Mouse (Mus musculus): ENCODE measurements at regions not wholly inside any gene's neighbourhood (a gene's known extent, or its start where the extent isn't known, plus 50 kb on each side); places are given as distances from the start of the nearest gene placed in this dataset.

DNA sequence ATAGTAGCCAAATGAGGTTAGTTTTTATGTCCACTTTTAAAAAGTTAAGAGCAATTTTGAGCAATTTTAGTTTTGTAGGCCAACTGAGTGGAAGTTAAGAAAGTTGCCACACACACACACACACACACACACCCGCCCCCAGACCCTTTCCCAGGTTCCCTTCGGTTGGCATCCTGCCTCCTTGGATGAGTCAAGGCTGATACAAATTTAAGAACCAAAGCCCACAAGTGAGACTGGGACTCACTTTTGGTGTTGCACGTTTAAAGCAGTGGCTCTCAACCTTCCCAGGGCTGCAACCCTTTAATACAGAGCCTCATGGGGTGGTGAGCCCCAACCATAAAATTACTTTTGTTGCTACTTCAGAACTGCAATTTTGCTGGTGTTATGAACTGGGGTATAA is 70.4 kb downstream of the Tmem30b start:
- Histone ChIP-seq H3K9ac (ENCODE audit: low read depth, low read length) (no peak overlapping the region), H3K4me3 (ENCODE audit: low read depth, low read length) (no peak overlapping the region), H3K27ac (ENCODE audit: low read length) (no peak overlapping the region), H3K36me3 (ENCODE audit: control insufficient read depth, insufficient read depth, low read length) (no peaks in the 10 kb centered on the region), H3K4me2 (ENCODE audit: low read length) (no peak overlapping the region), H3K9me3 (replicated peaks; ENCODE audit: control insufficient read depth, low read length, poor library complexity, severe bottlenecking) (no peaks in the 10 kb centered on the region), H3K27me3 (ENCODE audit: control insufficient read depth, insufficient read depth, low read depth, low read length) (no peaks in the 10 kb centered on the region), H3K4me1 (ENCODE audit: control insufficient read depth, insufficient read depth, low read length) (no peaks in the 10 kb centered on the region)
- ATAC-seq, result no peak
- WGBS, result 76% methylated on average over 3 of the region's 3 CpGs

DNA sequence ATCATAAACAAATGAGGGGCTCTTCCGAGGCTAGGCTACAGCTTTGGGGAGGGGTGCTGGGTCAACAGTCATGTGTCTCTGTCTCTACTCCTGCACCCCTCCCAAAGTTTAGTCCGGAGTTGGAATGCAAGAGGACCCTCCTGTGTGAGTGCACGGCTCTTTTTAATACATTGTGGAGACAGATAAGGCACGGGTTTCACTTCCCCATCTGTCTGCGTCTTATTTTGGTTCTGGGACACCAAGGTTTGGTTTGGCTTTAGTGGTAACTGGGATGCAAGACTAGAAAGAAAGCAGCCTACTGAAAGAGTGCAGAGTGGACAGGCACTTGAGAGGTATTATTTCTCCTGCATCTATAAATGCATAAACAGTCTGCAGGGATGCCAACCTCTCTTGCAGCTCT is 71.2 kb downstream of the Tmem30b start:
- ATAC-seq, result no peak
- 74% methylated on average over 5 of the region's 5 CpGs for WGBS
- no peaks in the 10 kb centered on the region for H3K9me3 ChIP-seq (replicated peaks; ENCODE audit: control insufficient read depth, low read length, poor library complexity, severe bottlenecking)
- H3K27me3 ChIP-seq (ENCODE audit: control insufficient read depth, insufficient read depth, low read depth, low read length), result no peaks in the 10 kb centered on the region
- H3K4me3 ChIP-seq (ENCODE audit: low read depth, low read length), result no peak overlapping the region
- no peak overlapping the region for H3K27ac ChIP-seq (ENCODE audit: low read length)
- no peaks in the 10 kb centered on the region for H3K4me1 ChIP-seq (ENCODE audit: control insufficient read depth, insufficient read depth, low read length)
- no peak overlapping the region for H3K9ac ChIP-seq (ENCODE audit: low read depth, low read length)
- no peak overlapping the region for H3K4me2 ChIP-seq (ENCODE audit: low read length)
- H3K36me3 ChIP-seq (ENCODE audit: control insufficient read depth, insufficient read depth, low read length), result no peaks in the 10 kb centered on the region

DNA sequence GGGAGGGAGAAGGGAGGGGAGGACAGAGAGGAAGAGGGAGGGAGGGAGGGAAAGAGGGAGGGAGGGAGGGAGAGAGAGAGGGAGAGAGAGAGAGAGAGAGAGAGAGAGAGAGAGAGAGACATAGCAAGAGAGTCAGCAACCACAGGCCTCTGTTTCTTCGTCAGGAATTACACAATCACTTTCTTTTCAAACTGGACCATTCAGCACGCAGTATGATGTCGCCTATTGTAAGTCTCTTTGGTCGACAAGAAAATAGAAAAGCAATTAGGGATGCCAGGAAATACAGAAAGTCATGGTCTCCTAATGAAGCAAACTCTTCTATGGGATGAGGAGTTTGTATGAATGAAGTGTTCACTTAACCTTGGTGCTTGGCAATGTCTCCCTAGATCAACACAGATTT is 73.1 kb downstream of the Tmem30b start:
- Histone ChIP-seq H3K36me3 (ENCODE audit: control insufficient read depth, insufficient read depth, low read length) (no peaks in the 10 kb centered on the region), H3K27ac (ENCODE audit: low read length) (no peak overlapping the region), H3K27me3 (ENCODE audit: control insufficient read depth, insufficient read depth, low read depth, low read length) (no peaks in the 10 kb centered on the region), H3K4me1 (ENCODE audit: control insufficient read depth, insufficient read depth, low read length) (no peaks in the 10 kb centered on the region), H3K4me2 (ENCODE audit: low read length) (no peak overlapping the region), H3K9ac (ENCODE audit: low read depth, low read length) (no peak overlapping the region), H3K4me3 (ENCODE audit: low read depth, low read length) (no peak overlapping the region), H3K9me3 (replicated peaks; ENCODE audit: control insufficient read depth, low read length, poor library complexity, severe bottlenecking) (no peaks in the 10 kb centered on the region)
- 53% methylated on average over 4 of the region's 4 CpGs for WGBS
- ATAC-seq, result no peak

DNA sequence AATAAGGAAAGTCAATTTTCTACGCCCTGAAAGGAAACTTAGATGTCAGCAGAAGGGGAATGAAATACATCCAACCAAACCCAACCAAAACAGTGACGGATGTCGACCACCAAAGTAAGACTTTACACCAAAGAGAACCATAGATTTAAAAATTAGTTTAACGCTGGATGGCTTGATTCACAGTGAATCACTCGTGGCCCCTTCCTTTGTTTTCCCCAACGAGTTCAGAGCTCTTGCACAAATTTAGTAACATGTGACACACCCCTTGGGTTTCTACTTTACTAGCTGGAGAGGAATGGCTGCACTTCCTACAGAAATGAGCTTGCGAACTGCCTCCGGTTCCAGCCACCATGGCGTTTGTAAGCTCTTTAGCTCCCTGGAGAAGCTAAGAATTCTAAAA is 74.2 kb downstream of the Tmem30b start:
- Histone ChIP-seq H3K4me1 (ENCODE audit: control insufficient read depth, insufficient read depth, low read length) (no peaks in the 10 kb centered on the region), H3K4me3 (ENCODE audit: low read depth, low read length) (no peak overlapping the region), H3K9me3 (replicated peaks; ENCODE audit: control insufficient read depth, low read length, poor library complexity, severe bottlenecking) (no peaks in the 10 kb centered on the region), H3K36me3 (ENCODE audit: control insufficient read depth, insufficient read depth, low read length) (no peaks in the 10 kb centered on the region), H3K9ac (ENCODE audit: low read depth, low read length) (no peak overlapping the region), H3K27ac (ENCODE audit: low read length) (no peak overlapping the region), H3K27me3 (ENCODE audit: control insufficient read depth, insufficient read depth, low read depth, low read length) (no peaks in the 10 kb centered on the region), H3K4me2 (ENCODE audit: low read length) (no peak overlapping the region)
- WGBS, result 74% methylated on average over 9 of the region's 9 CpGs
- no peak for ATAC-seq

DNA sequence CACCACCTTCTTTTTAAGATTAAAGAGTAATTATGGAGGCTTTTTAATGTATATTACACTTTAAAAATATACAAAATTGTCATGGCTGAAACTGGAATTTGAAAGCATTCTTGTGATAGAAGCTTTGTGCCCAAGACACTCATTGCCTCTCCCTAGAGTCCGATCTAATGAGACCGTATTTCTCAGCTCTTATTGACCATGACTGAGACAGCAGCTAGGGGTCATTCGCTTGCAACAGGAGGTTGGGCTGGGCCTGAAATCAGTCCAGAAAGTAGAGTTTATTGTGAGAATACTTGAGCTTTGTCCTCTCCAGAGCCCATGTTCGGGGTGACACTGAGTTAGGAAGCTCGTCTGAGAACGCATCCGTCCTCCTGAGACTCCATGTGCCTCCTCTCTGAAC is 79.7 kb downstream of the Tmem30b start:
- H3K4me1 ChIP-seq (ENCODE audit: control insufficient read depth, insufficient read depth, low read length), result no peaks in the 10 kb centered on the region
- 87% methylated on average over 7 of the region's 7 CpGs for WGBS
- ATAC-seq, result no peak

DNA sequence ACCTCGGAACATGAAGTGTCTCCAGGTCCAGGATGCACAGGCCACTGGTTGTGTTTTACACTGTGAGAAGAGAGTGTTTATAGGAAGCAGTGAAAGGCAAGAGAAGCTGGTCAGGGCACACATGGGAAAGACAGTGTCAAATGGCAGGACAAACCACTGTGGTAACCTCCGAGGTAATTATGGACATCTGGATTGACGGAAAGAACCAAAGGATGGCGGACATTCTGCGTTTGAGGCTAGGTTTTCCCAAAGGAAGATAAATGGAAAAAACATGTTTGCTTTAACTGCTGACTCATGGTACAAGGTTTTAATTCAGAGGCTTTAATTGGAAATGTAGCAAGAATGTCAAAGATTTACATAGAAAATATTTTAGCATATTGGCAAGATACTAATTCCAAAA is 80.2 kb downstream of the Tmem30b start:
- WGBS, result 84% methylated on average over 5 of the region's 5 CpGs
- H3K27me3 ChIP-seq (ENCODE audit: control insufficient read depth, insufficient read depth, low read depth, low read length), result no peaks in the 10 kb centered on the region
- no peak overlapping the region for H3K4me2 ChIP-seq (ENCODE audit: low read length)
- H3K36me3 ChIP-seq (ENCODE audit: control insufficient read depth, insufficient read depth, low read length), result no peaks in the 10 kb centered on the region
- H3K4me1 ChIP-seq (ENCODE audit: control insufficient read depth, insufficient read depth, low read length), result no peaks in the 10 kb centered on the region
- no peak overlapping the region for H3K4me3 ChIP-seq (ENCODE audit: low read depth, low read length)
- H3K9me3 ChIP-seq (replicated peaks; ENCODE audit: control insufficient read depth, low read length, poor library complexity, severe bottlenecking), result no peaks in the 10 kb centered on the region
- H3K27ac ChIP-seq (ENCODE audit: low read length), result no peak overlapping the region
- ATAC-seq, result no peak
- H3K9ac ChIP-seq (ENCODE audit: low read depth, low read length), result no peak overlapping the region

More for the DNA sequence above, 79.7 kb downstream of the Tmem30b start:
- Histone ChIP-seq H3K9ac (ENCODE audit: low read depth, low read length) (no peak overlapping the region), H3K9me3 (replicated peaks; ENCODE audit: control insufficient read depth, low read length, poor library complexity, severe bottlenecking) (no peaks in the 10 kb centered on the region), H3K27me3 (ENCODE audit: control insufficient read depth, insufficient read depth, low read depth, low read length) (no peaks in the 10 kb centered on the region), H3K27ac (ENCODE audit: low read length) (no peak overlapping the region), H3K4me2 (ENCODE audit: low read length) (no peak overlapping the region), H3K36me3 (ENCODE audit: control insufficient read depth, insufficient read depth, low read length) (no peaks in the 10 kb centered on the region), H3K4me3 (ENCODE audit: low read depth, low read length) (no peak overlapping the region)

DNA sequence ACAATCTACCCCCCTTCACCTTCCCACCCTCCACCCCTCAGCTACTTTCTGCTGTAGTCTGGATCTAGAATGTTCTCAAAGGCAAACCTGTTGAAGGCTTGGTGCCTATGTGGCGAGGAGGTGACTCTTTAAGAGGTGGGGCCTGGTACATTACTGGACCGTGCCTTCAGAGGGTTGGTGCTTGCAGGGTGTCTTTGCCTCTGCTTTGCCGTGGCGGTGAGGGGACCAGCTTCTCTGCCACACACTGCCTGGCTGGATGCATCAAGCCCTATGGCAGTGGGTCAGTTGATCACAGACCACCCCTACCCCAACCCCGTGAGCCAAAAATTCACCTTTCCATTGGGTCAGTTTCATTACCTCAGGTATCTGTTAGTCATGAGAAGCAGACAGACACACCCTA is 81.9 kb downstream of the Tmem30b start:
- 92% methylated on average over 5 of the region's 5 CpGs for WGBS
- ATAC-seq, result no peak

DNA sequence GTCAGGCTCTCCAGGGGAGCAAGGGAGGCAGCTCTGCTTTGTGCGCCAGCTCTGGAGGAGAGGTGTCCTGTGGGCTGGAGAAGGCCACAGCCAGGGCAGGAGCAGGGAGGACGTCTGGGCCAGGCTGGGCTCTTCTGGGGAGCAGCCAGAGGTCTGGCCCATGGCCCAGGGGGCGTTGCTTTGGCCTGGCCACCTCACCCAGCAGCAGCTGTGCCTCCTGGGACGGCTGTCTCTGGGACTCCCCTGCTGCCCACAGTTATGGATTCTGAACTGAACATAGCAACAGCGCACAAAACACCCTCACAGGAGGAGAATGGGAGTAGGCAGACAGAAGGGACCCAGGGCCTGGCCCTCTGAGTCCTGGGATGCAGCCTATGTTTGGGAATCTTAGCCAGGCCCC is 84.1 kb downstream of the Tmem30b start:
- Histone ChIP-seq H3K27me3 (ENCODE audit: control insufficient read depth, insufficient read depth, low read depth, low read length) (no peaks in the 10 kb centered on the region), H3K9me3 (replicated peaks; ENCODE audit: control insufficient read depth, low read length, poor library complexity, severe bottlenecking) (no peaks in the 10 kb centered on the region), H3K4me2 (ENCODE audit: low read length) (no peak overlapping the region), H3K4me3 (ENCODE audit: low read depth, low read length) (no peak overlapping the region), H3K27ac (ENCODE audit: low read length) (no peak overlapping the region), H3K4me1 (ENCODE audit: control insufficient read depth, insufficient read depth, low read length) (no peaks in the 10 kb centered on the region), H3K36me3 (ENCODE audit: control insufficient read depth, insufficient read depth, low read length) (no peaks in the 10 kb centered on the region), H3K9ac (ENCODE audit: low read depth, low read length) (no peak overlapping the region)
- 48% methylated on average over 5 of the region's 5 CpGs for WGBS
- ATAC-seq, result no peak

More for the DNA sequence above, 81.9 kb downstream of the Tmem30b start:
- Histone ChIP-seq H3K36me3 (ENCODE audit: control insufficient read depth, insufficient read depth, low read length) (no peaks in the 10 kb centered on the region), H3K4me3 (ENCODE audit: low read depth, low read length) (no peak overlapping the region), H3K27me3 (ENCODE audit: control insufficient read depth, insufficient read depth, low read depth, low read length) (no peaks in the 10 kb centered on the region), H3K27ac (ENCODE audit: low read length) (no peak overlapping the region), H3K9ac (ENCODE audit: low read depth, low read length) (no peak overlapping the region), H3K4me1 (ENCODE audit: control insufficient read depth, insufficient read depth, low read length) (no peaks in the 10 kb centered on the region), H3K4me2 (ENCODE audit: low read length) (no peak overlapping the region), H3K9me3 (replicated peaks; ENCODE audit: control insufficient read depth, low read length, poor library complexity, severe bottlenecking) (no peaks in the 10 kb centered on the region)

DNA sequence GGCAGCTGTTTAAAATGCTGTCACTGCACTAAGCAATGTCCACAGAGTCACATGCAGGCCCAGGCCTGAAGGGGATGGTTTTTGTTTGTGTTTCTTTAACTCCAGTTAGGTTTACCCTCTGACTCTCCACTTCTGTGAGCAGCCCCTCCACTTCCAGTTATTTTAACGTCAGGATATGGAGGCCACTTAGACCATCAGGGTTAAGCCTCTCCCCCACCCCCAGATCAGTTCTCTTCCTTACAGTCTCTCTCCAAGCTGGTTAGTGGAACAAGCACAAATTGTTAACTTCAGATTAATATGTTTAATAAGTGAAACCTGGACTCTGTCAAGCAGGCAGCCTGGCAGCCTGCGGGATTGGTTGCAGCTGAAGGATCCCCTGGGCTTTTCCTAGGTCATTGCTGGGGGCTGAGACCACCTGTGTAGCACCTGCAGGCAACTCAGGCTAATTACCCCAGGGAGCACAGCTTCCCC is 85.9 kb downstream of the Tmem30b start:
- ATAC-seq, result no peak
- Histone ChIP-seq H3K4me1 (ENCODE audit: control insufficient read depth, insufficient read depth, low read length) (no peaks in the 10 kb centered on the region), H3K9ac (ENCODE audit: low read depth, low read length) (no peak overlapping the region), H3K27me3 (ENCODE audit: control insufficient read depth, insufficient read depth, low read depth, low read length) (no peaks in the 10 kb centered on the region), H3K9me3 (replicated peaks; ENCODE audit: control insufficient read depth, low read length, poor library complexity, severe bottlenecking) (no peaks in the 10 kb centered on the region), H3K27ac (ENCODE audit: low read length) (no peak overlapping the region), H3K4me2 (ENCODE audit: low read length) (no peak overlapping the region), H3K36me3 (ENCODE audit: control insufficient read depth, insufficient read depth, low read length) (no peaks in the 10 kb centered on the region), H3K4me3 (ENCODE audit: low read depth, low read length) (no peak overlapping the region)
- WGBS, result 28% methylated on average over 2 of the region's 2 CpGs

DNA sequence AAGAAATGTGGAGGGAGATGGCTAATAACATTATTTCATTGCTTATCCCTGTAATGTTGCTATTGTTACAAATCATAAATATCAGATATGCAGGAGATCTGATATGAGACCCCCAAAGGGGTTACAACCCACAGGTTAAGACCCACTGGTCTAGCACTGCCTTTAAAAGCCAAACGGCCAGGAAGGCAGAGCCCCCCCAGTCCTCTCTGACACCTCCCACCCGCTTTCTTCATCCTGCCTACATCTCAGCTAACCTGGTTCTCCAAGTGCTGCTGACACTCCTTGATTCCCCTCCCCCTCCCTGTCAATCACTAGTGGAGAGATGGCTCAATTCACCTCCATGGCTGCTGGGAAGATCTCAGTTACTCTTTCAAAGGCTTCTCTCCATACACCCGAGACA is 94.9 kb downstream of the Tmem30b start:
- Histone ChIP-seq H3K4me3 (ENCODE audit: low read depth, low read length) (no peak overlapping the region), H3K36me3 (ENCODE audit: control insufficient read depth, insufficient read depth, low read length) (no peaks in the 10 kb centered on the region), H3K9me3 (replicated peaks; ENCODE audit: control insufficient read depth, low read length, poor library complexity, severe bottlenecking) (no peaks in the 10 kb centered on the region), H3K4me1 (ENCODE audit: control insufficient read depth, insufficient read depth, low read length) (no peaks in the 10 kb centered on the region), H3K27ac (ENCODE audit: low read length) (no peak overlapping the region), H3K9ac (ENCODE audit: low read depth, low read length) (no peak overlapping the region), H3K27me3 (ENCODE audit: control insufficient read depth, insufficient read depth, low read depth, low read length) (no peaks in the 10 kb centered on the region), H3K4me2 (ENCODE audit: low read length) (no peak overlapping the region)
- no peak for ATAC-seq
- 69% methylated on average over 3 of the region's 3 CpGs for WGBS

Measured in midbrain, embryonic 16.5 days (tissue).